Mouse (Mus musculus): ENCODE measurements around the gene Ccdc181.

DNA sequence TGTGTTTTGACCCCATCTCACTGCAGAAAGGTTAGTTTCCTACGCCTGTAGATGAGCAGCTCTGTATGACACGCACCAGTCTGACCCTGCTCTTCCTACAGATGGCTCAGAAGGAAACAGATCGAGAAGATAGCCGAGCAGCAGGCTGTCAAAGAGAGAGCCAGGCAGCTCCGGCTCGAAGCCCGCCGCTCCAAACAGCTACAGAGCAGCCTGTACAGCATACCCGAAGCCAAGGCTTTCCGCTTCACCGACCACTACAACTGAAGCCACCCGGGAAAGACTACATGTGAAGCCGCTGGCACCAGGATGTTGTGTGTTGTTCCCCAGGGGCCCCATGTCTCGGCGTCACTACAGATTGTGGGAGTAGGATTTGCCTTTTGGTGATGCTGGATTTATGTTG, 12.0 kb downstream of the Ccdc181 start:
- no peak for TF ChIP-seq CTCF (IDR thresholded peaks at IDR 0.05; ENCODE audit: borderline replicate concordance, insufficient read depth, low read depth, low read length)
- TF ChIP-seq POLR2A (IDR thresholded peaks at IDR 0.05; ENCODE audit: borderline replicate concordance, insufficient read depth, low read length): no peak
